21 mouse cellular contexts compared by ENCODE assay signal in genomic region chr15:5561783-5562182, GRCm38 (mm10).
DNase-seq lines count a peak whose midpoint lies in the region; ATAC-seq and TF ChIP-seq lines count a peak whose summit lies in the region.
"Had no signal": no experiment of that assay in that cellular context is flagged by ENCODE, and none has a peak within 500 bp of the region (broad histone marks: within the 10 kb centered on the region; RNA-seq: fewer than 3 reads in every experiment).

No protein-coding gene starts in this region.

- no peaks in the 10 kb centered on the region for H3K9me3 ChIP-seq in intestine, postnatal 0 days (ENCODE audit: control insufficient read depth)
- H3K9me3 ChIP-seq in hindbrain, postnatal 0 days (ENCODE audit: low read length) = no peaks in the 10 kb centered on the region
- H3K9me3 ChIP-seq: embryonic facial prominence, embryonic 10.5 days; embryonic facial prominence, embryonic 12.5 days; forebrain, embryonic 13.5 days; forebrain, embryonic 15.5 days had no signal

- no peaks in the 10 kb centered on the region for H3K36me3 ChIP-seq in intestine, postnatal 0 days (ENCODE audit: control insufficient read depth, insufficient read depth)
- no peaks in the 10 kb centered on the region for H3K36me3 ChIP-seq in hindbrain, postnatal 0 days (ENCODE audit: insufficient read depth, low read length)
- H3K36me3 ChIP-seq: embryonic facial prominence, embryonic 10.5 days; embryonic facial prominence, embryonic 12.5 days; forebrain, embryonic 15.5 days had no signal

- H3K27ac ChIP-seq in intestine, postnatal 0 days (ENCODE audit: low read depth, low read length) = no peak overlapping the region
- no peak overlapping the region for H3K27ac ChIP-seq in hindbrain, postnatal 0 days
- H3K27ac ChIP-seq: embryonic facial prominence, embryonic 10.5 days; embryonic facial prominence, embryonic 12.5 days; forebrain, embryonic 13.5 days; forebrain, embryonic 15.5 days had no signal

- H3K4me2 ChIP-seq in intestine, postnatal 0 days (replicated peaks; ENCODE audit: low read depth) = no peak overlapping the region
- H3K4me2 ChIP-seq in hindbrain, postnatal 0 days (ENCODE audit: low read depth, low read length) = no peak overlapping the region
- H3K4me2 ChIP-seq: embryonic facial prominence, embryonic 12.5 days; forebrain, embryonic 13.5 days; forebrain, embryonic 15.5 days had no signal

- peak; percentile 47 for DNase-seq in thymus, postnatal 0 days (ENCODE audit: low spot score)
- no peak for DNase-seq in thymus, postnatal 10 days (ENCODE audit: low spot score in 2 of 2)
- peak; percentile 48 for DNase-seq in induced T-regulatory cell, adult 2 months (ENCODE audit: low read depth)
- DNase-seq in heart, postnatal 36 days = no peak
- no peak for DNase-seq in hindbrain, postnatal 0 days (ENCODE audit: low spot score)
- DNase-seq: adrenal gland, adult 8-10 months; adrenal gland, postnatal 14 days; adrenal gland, postnatal 36 days; B cell, adult 2 months; cerebellum, adult 11-12 months; cerebellum, adult 2 months; cerebellum, adult 9-10 months; cerebellum, postnatal 10 days; cerebellum, postnatal 25 days; forebrain, postnatal 0 days had no signal

- intact Hi-C loops in heart, postnatal 36 days (cut with DNase I) = no loop called here

- no peaks in the 10 kb centered on the region for H3K27me3 ChIP-seq in intestine, postnatal 0 days (replicated peaks; ENCODE audit: control insufficient read depth, insufficient read depth, low read length)
- no peaks in the 10 kb centered on the region for H3K27me3 ChIP-seq in hindbrain, postnatal 0 days (ENCODE audit: insufficient read depth, low read length)
- H3K27me3 ChIP-seq: embryonic facial prominence, embryonic 12.5 days; forebrain, embryonic 13.5 days; forebrain, embryonic 15.5 days had no signal

- H3K9ac ChIP-seq in intestine, postnatal 0 days (ENCODE audit: low read depth, low read length) = no peak overlapping the region
- no peak overlapping the region for H3K9ac ChIP-seq in hindbrain, postnatal 0 days (replicated peaks; ENCODE audit: low read length)
- H3K9ac ChIP-seq: embryonic facial prominence, embryonic 12.5 days; forebrain, embryonic 13.5 days; forebrain, embryonic 15.5 days; forebrain, postnatal 0 days had no signal

- no peak overlapping the region for H3K4me3 ChIP-seq in intestine, postnatal 0 days (ENCODE audit: low read depth, low read length)
- no peak overlapping the region for H3K4me3 ChIP-seq in hindbrain, postnatal 0 days (ENCODE audit: low read length)
- H3K4me3 ChIP-seq: embryonic facial prominence, embryonic 10.5 days; embryonic facial prominence, embryonic 12.5 days; forebrain, embryonic 13.5 days; forebrain, embryonic 15.5 days had no signal

- ATAC-seq in CD4-positive, CD25-positive, alpha-beta regulatory T cell, adult 4 months = peak; percentile 66
- no peak for ATAC-seq in intestine, postnatal 0 days
- ATAC-seq in hindbrain, postnatal 0 days = no peak
- ATAC-seq: forebrain, embryonic 13.5 days; forebrain, embryonic 15.5 days; forebrain, postnatal 0 days had no signal

- TF ChIP-seq CTCF in intestine, postnatal 0 days (IDR thresholded peaks at IDR 0.05; ENCODE audit: low read depth) = no peak
- TF ChIP-seq CTCF in hindbrain, postnatal 0 days (IDR thresholded peaks at IDR 0.05; ENCODE audit: low read depth) = no peak

- 93% methylated on average over 4 of the region's 4 CpGs for WGBS in intestine, postnatal 0 days
- 89% methylated on average over 4 of the region's 4 CpGs for WGBS in hindbrain, postnatal 0 days

- no peaks in the 10 kb centered on the region for H3K4me1 ChIP-seq in intestine, postnatal 0 days (replicated peaks; ENCODE audit: control insufficient read depth, insufficient read depth, low read length)
- no peaks in the 10 kb centered on the region for H3K4me1 ChIP-seq in hindbrain, postnatal 0 days (ENCODE audit: insufficient read depth, low read length)
- H3K4me1 ChIP-seq: embryonic facial prominence, embryonic 10.5 days; embryonic facial prominence, embryonic 12.5 days; forebrain, embryonic 13.5 days; forebrain, embryonic 15.5 days had no signal

Comparison
In these comparisons a context has a peak if more than half of its experiments do, and no peak if none do; other contexts are left out.
1. DNase-seq: peak in thymus, postnatal 0 days (single experiment) and induced T-regulatory cell, adult 2 months (single experiment); none in thymus, postnatal 10 days (0 of 2), heart, postnatal 36 days (0 of 2) and hindbrain, postnatal 0 days (single experiment).